Mouse (Mus musculus) liver, adult 2 months (tissue): Measurements from ENCODE around the gene Ehd2.

Experiments used
- CTCF ChIP-seq: fragments of 200-500 bp; IDR thresholded peaks from 2 replicates; pipeline ENCODE4 v1.5.1; 2011; ENCODE audit warnings: low read depth, low read length, control low read depth
- POLR2A ChIP-seq: fragments of 200-500 bp; IDR thresholded peaks from 2 replicates; pipeline ENCODE4 v1.6.1; 2011; ENCODE audit warnings: low read length, control low read depth; ENCODE audit not compliant: insufficient read depth; ENCODE audit errors: extremely low read depth

GRCm38 (mm10) chr7:15966489-15966888 is 878 bp downstream of the Ehd2 start:
- no peak for TF ChIP-seq POLR2A
- TF ChIP-seq CTCF, result no peak
